Mouse (Mus musculus) inflammation-experienced regulatory T-cells, adult 16 weeks (primary cell): ENCODE results near the gene Efs. TPM values are rescaled to one million over a fixed set of nuclear protein-coding genes. Genes with fewer than 3 reads are reported as not detected.

Experiments
- polyA plus RNA-seq: library from polyadenylated mRNA; unstranded; fragments of 100-300 nt; shearing (Covaris generic); gene quantifications from one replicate; pipeline ENCODE4 v1.2.1, GENCODE M21; 2017

Gene Efs
- not detected for polyA plus RNA-seq

DNA sequence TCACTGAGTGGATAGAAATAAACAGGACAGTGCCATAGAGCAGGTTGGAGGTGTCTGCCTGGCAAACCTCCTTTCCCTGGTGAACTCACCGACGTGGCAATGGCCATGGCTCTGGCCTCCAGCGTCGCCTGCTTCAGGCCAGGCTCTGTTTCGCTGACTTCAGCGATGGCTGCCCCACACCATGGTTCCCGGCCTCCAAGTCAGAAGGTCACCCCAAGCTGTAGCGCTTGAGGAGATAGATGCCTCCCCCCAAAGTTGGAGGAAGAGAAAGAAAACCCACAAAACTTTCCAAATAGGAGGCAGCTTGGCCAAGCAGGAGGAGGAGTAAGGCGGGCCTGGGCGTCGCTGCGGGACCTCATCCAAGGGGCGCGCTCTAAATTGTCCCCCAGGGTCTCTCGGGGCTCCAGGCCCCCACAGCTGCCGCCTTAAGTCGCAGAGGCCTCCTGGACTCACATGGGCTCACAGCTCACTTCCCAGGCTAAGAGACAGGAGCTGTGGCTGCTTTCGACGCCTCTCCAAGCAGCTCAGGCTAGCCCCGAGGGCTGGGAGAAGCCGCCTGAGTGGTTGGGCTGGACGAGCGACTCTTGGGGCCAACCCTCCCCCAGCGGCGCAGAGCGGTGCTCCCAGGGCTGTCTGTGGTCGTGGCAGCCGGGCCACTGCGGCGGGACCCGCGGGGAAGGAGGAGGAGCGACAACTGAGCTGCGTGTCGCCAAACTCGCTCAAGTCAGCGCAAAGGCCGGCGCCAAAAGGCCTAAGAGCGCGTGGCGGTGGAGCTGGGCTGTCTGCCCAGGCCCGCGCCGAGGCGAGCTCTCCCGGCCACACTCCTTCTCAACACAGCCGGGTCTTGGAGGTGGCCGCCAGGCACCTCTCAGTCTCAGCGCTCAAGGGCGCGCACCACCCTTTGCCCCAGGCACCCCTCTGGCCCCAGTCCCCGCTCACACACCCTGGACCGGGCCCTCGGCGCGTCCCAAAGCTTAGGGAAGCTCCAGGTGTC is at the start of gene Efs:
Gene Efs, minus strand, starts transcription at position 778 of the 994 bp plus-strand sequence.

DNA sequence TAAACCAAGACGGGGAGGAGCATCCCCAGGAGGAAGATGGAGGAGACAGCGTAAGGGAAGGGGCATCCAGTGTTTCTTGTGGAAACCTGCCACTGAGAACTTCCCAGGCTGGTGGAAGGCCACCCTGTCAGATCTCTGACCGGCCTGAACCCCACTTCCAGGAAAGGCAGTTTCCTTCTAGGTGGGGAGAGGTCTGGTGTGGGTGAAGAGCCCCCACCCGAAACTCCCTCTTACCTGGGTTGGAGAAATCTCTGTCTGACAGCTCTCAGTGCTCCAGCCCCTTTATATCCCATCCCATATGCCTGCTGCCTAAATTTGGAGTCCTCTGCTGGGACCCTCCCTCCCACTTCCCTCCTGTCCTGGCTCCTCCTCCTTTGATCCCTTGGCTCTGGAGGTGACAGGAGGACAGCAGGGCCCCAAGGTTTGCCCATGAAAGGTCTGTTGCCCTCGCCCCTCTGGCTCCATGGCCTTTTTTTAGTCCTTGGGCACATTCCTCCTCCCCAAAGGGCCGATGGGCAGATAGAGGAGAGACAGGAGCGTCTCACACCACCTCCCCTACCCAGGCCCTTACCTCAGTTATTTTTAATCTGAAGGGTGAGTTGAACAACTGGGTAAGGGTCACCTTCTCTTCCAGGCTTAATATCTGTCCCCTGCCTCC is 40.5 kb upstream of the Efs start, which contains the start of gene Myh6:
Gene Myh6, minus strand, starts transcription at position 608 of the 658 bp plus-strand sequence.

GRCm38 (mm10) chr14:54935904-54936830 is 10.2 kb upstream of the Efs start, which contains the start of gene Cmtm5:
Gene Cmtm5, plus strand, starts transcription at chr14:54936261.

GRCm38 (mm10) chr14:54932645-54933150 is 6.8 kb upstream of the Efs start, which contains the start of gene Il25:
Gene Il25, plus strand, starts transcription at chr14:54932695.

GRCm38 (mm10) chr14:54912886-54913285 is 13.0 kb downstream of the Efs start, which contains the start of gene Slc22a17:
Gene Slc22a17, minus strand, starts transcription at chr14:54913132.

DNA sequence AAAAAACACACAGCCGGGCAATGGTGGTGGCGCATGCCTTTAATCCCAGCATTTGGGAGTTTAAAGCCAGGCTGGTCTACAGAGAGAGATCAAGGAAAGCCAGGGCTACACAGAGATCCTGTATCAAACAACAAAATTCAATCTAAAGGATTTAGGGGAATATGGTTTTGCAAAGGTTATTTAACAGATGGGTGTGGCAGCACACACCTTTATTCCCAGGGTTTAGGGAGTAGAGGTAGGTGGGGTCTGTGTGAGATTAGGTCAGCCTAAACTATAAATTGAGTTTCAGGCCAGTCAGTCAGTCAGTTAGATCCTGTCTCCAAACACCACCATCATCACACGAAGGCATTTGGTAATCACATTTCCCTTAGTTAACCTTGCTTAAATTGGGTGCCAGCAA is 33.7 kb downstream of the Efs start, which contains the start of gene Pabpn1:
Gene Pabpn1, plus strand, starts transcription at position 301 of the 400 bp plus-strand sequence.

DNA sequence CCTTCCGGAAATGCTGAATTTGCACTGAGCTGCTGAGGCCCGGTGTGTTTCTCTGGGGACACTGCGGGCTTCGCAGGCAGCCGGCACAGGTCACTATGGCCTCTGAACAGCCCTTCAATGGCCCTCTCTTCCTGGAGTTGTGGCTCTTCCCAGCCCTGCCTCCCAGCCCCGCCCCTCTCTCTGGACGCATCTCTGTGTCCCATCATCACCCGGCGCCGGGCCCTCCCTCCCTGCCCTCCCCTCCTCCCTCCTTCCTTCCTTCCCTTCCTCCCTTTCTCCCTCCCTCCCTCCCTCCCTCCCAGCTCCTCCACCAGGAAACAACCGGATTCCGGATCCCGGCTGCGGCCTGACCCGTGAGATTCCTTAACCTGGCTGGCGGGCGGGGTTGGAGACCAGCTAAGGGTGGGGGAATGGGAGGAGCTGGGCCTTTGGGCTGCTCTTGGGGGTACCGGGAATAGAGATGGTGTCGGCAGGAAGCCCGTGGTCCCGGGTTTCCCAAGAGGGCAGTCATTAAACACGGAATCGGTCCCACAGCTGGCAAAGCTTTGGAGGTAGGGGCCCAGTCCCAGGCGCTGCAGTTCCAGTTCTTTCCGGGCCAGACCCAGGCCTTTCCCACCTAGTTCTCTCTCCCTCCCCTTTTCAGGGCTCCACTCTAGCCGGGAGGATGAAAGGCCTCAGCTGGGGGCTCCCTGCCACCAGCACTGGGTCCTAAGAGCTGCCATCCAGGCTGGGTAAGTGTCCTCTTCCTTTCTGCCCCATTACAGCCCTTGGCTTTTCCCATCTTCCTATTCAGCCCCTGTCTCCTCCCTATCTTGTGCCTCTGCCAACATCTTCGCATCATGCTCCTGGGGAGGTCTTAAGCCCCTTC is 42.5 kb downstream of the Efs start, which contains the start of the genes Bcl2l2 and Gm20521:
Gene Bcl2l2, plus strand, starts transcription at position 224 of the 868 bp plus-strand sequence.
Gene Gm20521, plus strand, starts transcription at position 288 of the 868 bp plus-strand sequence.

GRCm38 (mm10) chr14:54877048-54877715 is 48.7 kb downstream of the Efs start, which contains the start of gene Ppp1r3e:
Gene Ppp1r3e, minus strand, starts transcription at chr14:54877550.

GRCm38 (mm10) chr14:54870861-54871260 is 55.1 kb downstream of the Efs start, which contains the start of gene Homez:
Gene Homez, minus strand, starts transcription at chr14:54870961.

Other genes starting within 250 kb of the Efs start
- 92.8 TPM for gene 1700123O20Rik, start 239.9 kb downstream of the Efs start, polyA plus RNA-seq
- 113 TPM for gene Acin1, start 239.2 kb downstream of the Efs start, polyA plus RNA-seq
- gene Gm29776, start 227.3 kb downstream of the Efs start, polyA plus RNA-seq, result 0.16 TPM
- gene Cebpe, start 214.0 kb downstream of the Efs start, polyA plus RNA-seq, result not detected
- 0.74 TPM for gene Slc7a8, start 144.2 kb downstream of the Efs start, polyA plus RNA-seq
- not detected for gene Rnf212b, start 112.0 kb downstream of the Efs start, polyA plus RNA-seq
- gene Homez, start 55.2 kb downstream of the Efs start, polyA plus RNA-seq, result 16.6 TPM
- gene Ppp1r3e, start 48.6 kb downstream of the Efs start, polyA plus RNA-seq, result 0.60 TPM
- gene Bcl2l2, start 42.7 kb downstream of the Efs start, polyA plus RNA-seq, result 0.59 TPM
- 0.38 TPM for gene Gm20521, start 42.7 kb downstream of the Efs start, polyA plus RNA-seq
- gene Pabpn1, start 33.6 kb downstream of the Efs start, polyA plus RNA-seq, result 32.5 TPM
- 2.1 TPM for gene Slc22a17, start 13.0 kb downstream of the Efs start, polyA plus RNA-seq
- not detected for gene Il25, start 6.6 kb upstream of the Efs start, polyA plus RNA-seq
- gene Cmtm5, start 10.1 kb upstream of the Efs start, polyA plus RNA-seq, result not detected
- not detected for gene Myh6, start 40.8 kb upstream of the Efs start, polyA plus RNA-seq
- not detected for gene Gm17428, start 50.8 kb upstream of the Efs start, polyA plus RNA-seq
- not detected for gene Myh7, start 68.5 kb upstream of the Efs start, polyA plus RNA-seq
- gene Ngdn, start 89.3 kb upstream of the Efs start, polyA plus RNA-seq, result 133 TPM
- 11.1 TPM for gene Zfhx2, start 166.2 kb upstream of the Efs start, polyA plus RNA-seq
- gene Thtpa, start 168.7 kb upstream of the Efs start, polyA plus RNA-seq, result 18.4 TPM
- gene Ap1g2, start 180.5 kb upstream of the Efs start, polyA plus RNA-seq, result 172 TPM
- gene Jph4, start 190.8 kb upstream of the Efs start, polyA plus RNA-seq, result not detected